Mouse (Mus musculus) layer of hippocampus, postnatal 10 days (tissue): Measurements from ENCODE around the gene Rassf1. TPM values are rescaled to one million over a fixed set of nuclear protein-coding genes. Genes with fewer than 3 reads are reported as not detected.

Source experiments
- DNase-seq, 2 experiments: peaks; one replicate each; pipeline ENCODE4 v3.0.0; 2021; ENCODE audit warnings: low spot score in 2 of 2
- long read RNA-seq: library from polyadenylated mRNA; stranded (forward); transcript quantifications from one replicate; pipeline ENCODE4 v2.0.0, GENCODE M21; 2023
- total RNA-seq, 2 experiments: library from RNA; stranded (reverse); gene quantifications; 2 replicates each; pipeline ENCODE4 v1.2.3; 2021

Gene Rassf1
- 10 to 100 TPM; 18.3 to 18.6 TPM for total RNA-seq
- long read RNA-seq, transcript Rassf1-201 (5 exons, 1,727 nt) = major isoform, 12 of 15 reads
- long read RNA-seq, partial matches to known transcripts = 0 of 15 reads
- long read RNA-seq, other reads (novel, unspliced or antisense) = 3 of 15 reads

GRCm38 (mm10) chr9:107551117-107551889, at the start of gene Rassf1:
Rassf1 (plus strand) TSS chr9:107551555.
- peak in 1 of 2 experiments; percentile 41 for DNase-seq

GRCm38 (mm10) chr9:107502131-107502846, 49.1 kb upstream of the Rassf1 start:
- no peak for DNase-seq

GRCm38 (mm10) chr9:107504662-107505537, 46.5 kb upstream of the Rassf1 start:
- peak; percentile 29 to 40 for DNase-seq

GRCm38 (mm10) chr9:107508266-107508665, 43.1 kb upstream of the Rassf1 start:
- peak; percentile 51 to 69 for DNase-seq

GRCm38 (mm10) chr9:107510384-107511100, 40.8 kb upstream of the Rassf1 start:
- no peak for DNase-seq

- no peak for DNase-seq
Measured at GRCm38 (mm10) chr9:107511436-107511835, 39.9 kb upstream of the Rassf1 start.

GRCm38 (mm10) chr9:107512326-107512725, 39.0 kb upstream of the Rassf1 start:
- DNase-seq = no peak

- DNase-seq = peak; percentile 92 to 94
Measured at GRCm38 (mm10) chr9:107514303-107514955, 36.9 kb upstream of the Rassf1 start.

- DNase-seq = no peak
Measured at GRCm38 (mm10) chr9:107520331-107520730, 31.0 kb upstream of the Rassf1 start.

- DNase-seq = no peak
Measured at GRCm38 (mm10) chr9:107521190-107521589, 30.2 kb upstream of the Rassf1 start.

- no peak for DNase-seq
Measured at GRCm38 (mm10) chr9:107521711-107522399, 29.5 kb upstream of the Rassf1 start.

- DNase-seq = no peak
Measured at GRCm38 (mm10) chr9:107522400-107522711, 29.0 kb upstream of the Rassf1 start.

- DNase-seq = peak; percentile 77 to 80
Measured at GRCm38 (mm10) chr9:107526198-107527026, 24.9 kb upstream of the Rassf1 start.

- peak; percentile 87 to 92 for DNase-seq
Measured at GRCm38 (mm10) chr9:107533791-107534407, 17.5 kb upstream of the Rassf1 start, which contains the start of gene Tmem115. Tmem115 (plus strand) TSS chr9:107533945.

- DNase-seq = peak; percentile 32 to 49
Measured at GRCm38 (mm10) chr9:107534408-107535202, 16.8 kb upstream of the Rassf1 start.

GRCm38 (mm10) chr9:107538231-107538630, 13.1 kb upstream of the Rassf1 start:
- DNase-seq = peak; percentile 57 to 64

- no peak for DNase-seq
Measured at GRCm38 (mm10) chr9:107538711-107539110, 12.6 kb upstream of the Rassf1 start.
